Mouse (Mus musculus): ENCODE measurements around the gene Bhlhe41.

Bhlhe41 gene

GRCm38 (mm10) chr6:145845611-145846010 lies 19.7 kb downstream of the Bhlhe41 start:
- no peak for DNase-seq (ENCODE audit: low read depth, low spot score)

GRCm38 (mm10) chr6:145835359-145835758 lies 30.0 kb downstream of the Bhlhe41 start:
- no peak for DNase-seq (ENCODE audit: low read depth, low spot score)

DNA sequence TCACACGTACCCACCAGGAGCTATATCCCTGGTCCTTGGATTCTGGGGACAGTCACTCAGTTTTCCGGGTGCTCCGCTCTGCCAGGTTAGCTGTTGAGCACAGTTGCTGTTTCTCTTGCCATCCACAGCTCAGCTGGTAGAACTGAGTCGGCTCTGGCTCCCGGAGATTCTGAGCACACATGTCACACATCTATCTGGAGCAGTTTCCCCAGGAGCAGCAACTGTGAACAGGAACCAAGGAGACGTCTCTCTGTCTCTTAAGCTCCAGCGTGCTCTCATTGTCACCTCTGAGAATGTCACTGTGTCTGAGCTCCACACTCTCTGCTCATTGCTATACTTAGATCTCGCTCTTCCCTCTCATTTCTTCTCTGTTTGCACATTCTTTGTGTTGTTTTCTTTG lies 32.4 kb downstream of the Bhlhe41 start:
- no peak for DNase-seq (ENCODE audit: low read depth, low spot score)

DNA sequence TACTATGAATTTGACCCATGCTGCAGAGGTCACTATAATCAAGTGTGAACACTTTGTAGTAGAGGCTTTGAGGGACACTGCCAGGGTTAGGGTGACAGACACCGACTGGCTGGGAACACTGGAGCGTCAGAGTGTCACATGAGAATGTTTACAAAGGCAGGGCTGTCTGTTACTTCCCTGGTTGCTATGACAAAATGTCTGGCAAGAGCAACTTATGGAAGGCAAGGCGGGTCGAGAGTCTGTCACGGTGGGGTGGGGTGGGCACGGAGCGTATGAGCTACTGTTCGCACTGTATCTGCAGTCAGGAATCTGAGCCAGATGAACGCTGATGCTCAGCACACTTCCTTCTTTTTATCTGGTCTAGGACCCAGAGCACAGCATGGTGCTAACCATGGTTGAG lies 34.7 kb downstream of the Bhlhe41 start:
- DNase-seq (ENCODE audit: low read depth, low spot score): no peak

DNA sequence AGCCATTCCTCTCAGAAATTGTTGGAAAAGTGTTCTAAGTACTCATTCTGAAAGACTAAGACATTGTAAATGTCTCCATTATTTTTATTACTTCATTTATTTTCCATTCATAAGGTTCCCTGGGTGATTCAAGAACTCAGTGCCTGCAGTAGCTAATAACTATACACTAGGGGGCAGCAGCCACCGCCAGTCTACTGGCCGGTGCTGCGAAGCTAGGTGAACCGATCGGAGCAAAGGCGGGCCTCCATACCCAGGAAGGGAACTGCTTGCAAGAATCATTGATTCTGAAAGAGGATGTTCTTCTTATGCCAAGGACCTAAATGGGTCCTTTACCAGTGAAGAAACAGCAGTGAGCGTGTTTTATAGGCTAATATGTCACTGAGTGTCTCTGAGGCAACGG lies 35.2 kb downstream of the Bhlhe41 start:
- DNase-seq (ENCODE audit: low read depth, low spot score): peak; percentile 55

- no peak for DNase-seq (ENCODE audit: low read depth, low spot score)
Measured at GRCm38 (mm10) chr6:145829062-145829835, 36.1 kb downstream of the Bhlhe41 start.

DNA sequence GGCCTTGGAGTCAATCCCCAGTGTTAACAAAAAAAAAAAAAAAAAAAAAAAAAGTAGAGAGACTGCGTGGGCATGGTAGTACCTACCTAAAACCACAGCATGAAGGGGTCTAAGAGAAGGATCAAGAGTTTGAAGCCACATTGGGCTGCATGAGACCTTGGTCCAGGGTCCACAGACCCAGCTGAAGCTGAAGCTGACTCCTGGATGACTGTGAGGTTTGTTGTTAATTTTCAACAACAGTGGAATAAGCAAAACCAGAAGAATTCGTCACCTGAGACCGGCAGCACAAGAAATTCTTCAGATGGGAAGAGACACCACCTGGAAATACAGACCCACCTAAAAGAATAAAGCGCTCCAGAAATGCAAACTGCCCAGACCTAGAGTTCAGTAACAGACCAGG lies 39.1 kb downstream of the Bhlhe41 start:
- no peak for DNase-seq (ENCODE audit: low read depth, low spot score)

- peak; percentile 74 for DNase-seq (ENCODE audit: low read depth, low spot score)
Measured at GRCm38 (mm10) chr6:145823588-145824234, 41.6 kb downstream of the Bhlhe41 start.

DNA sequence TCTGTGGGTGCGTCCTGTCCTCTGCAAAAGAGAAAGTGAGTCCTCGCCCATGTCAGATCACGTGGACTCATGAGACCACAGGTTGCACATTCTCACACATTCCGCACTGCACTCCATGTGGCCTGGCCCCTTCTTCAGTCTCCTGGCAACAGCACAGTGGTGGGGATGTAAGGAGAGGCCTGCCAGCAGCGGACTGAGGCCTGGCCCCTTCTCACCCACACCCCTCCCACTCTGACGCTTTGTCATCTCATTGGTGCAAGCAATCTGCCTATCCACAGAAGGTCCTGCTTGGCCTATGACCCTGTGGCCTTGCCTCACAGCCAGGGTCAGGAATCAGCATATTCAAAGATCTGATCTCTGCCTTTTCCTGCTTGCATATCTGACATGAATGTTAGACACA lies 42.3 kb downstream of the Bhlhe41 start:
- peak; percentile 50 for DNase-seq (ENCODE audit: low read depth, low spot score)

DNA sequence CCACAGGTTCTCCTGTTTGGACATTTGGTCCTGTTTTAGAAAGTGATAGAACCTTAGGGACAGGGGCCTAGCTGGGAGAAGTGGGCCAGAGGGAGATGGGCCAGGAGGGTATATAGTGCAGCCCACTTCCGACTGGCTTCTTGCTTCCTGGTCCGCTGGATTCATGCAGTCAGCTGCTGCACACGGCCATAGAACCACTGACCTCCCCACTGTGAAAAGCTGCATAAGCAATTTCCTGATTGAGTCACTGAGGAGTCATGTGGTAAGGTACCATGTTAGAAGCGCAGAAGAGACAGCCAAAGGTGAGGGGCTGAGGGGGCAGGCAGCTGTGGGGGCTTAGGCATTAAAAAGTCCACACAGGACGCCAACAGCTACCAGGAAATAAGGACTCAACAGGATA lies 43.1 kb downstream of the Bhlhe41 start:
- DNase-seq (ENCODE audit: low read depth, low spot score): no peak

DNA sequence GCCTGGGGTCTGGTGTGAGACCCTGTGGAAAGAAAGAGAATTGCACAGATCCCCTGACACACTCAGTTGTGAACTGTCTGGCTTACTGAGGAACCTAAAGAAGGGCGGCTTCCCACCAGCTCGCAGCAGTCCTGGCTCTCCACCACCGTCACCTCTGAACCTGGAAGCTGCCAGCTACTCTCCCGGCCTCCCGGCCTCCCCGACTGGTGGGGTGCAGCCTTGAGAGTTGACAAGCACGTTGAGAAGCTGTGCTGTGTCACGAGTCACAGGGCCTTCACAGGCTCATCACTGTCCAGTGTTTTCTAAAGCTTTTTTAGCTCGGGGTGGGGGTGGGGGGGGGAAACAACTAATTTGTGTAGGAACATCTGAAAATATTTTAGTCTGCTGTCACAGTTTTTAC lies 46.2 kb downstream of the Bhlhe41 start:
- DNase-seq (ENCODE audit: low read depth, low spot score): no peak

DNA sequence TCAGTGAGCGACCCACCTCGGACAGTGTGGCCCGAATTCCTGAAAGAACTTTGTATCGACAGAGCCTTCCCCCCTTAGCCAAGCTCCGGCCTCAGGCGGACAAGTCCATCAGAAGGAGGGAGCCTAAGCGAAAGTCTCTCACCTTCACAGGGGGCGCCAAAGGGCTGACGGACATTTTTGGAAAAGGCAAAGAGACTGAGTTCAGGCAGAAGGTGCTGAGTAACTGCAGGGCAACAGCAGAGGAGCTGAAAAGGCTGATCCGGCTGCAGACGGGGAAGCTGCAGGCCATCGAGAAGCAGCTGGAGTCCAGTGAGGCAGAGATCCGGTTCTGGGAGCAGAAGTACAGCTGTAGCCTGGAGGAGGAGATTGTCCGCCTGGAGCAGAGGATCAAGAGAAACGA lies 50.2 kb downstream of the Bhlhe41 start:
- DNase-seq (ENCODE audit: low read depth, low spot score): peak; percentile 66

GRCm38 (mm10) chr6:145811174-145811573 lies 54.2 kb downstream of the Bhlhe41 start:
- DNase-seq (ENCODE audit: low read depth, low spot score): no peak

DNA sequence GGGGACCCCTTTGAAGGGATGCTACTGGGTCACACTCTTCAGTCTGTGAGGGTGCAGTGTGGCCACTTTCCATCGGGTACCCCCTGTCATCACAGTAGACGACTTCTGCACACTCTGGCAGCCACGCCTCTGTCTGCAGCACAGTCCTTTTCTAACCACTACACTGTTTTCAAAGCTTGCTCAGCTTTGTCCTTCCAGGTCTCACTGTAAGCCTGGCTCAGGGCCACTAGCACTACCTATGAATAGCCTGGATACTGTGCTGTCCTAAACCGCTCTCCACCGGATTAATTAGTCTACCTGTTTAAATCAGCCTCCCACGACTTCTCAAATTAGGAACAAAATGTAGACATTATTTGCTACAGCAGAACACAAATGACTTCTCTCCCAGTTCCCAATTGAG lies 55.3 kb downstream of the Bhlhe41 start:
- DNase-seq (ENCODE audit: low read depth, low spot score): no peak

DNA sequence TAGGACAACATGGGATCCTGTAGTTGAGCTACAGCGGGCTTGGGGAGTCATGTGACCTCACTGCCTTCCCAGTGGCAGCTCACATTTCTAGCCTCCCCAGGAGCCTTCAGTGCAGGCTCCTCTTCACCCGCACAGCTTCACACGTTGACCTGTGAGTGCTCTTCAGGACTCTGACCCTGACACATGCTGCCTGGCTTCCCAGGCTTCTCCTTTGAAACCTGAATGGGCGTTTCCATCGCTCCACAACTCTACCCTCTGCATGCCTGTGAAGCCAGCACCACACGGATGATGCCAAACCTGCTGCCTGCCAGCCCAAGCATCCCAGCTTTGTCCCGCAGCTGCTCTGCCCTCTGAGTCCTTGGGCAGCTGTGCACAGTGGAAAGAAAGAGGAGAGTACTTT lies 55.8 kb downstream of the Bhlhe41 start:
- no peak for DNase-seq (ENCODE audit: low read depth, low spot score)

Data from ES-CJ7 (cell line).